Mouse (Mus musculus): Measurements from ENCODE around the gene Gm42906. TPM values are rescaled to one million over a fixed set of nuclear protein-coding genes. Genes with fewer than 3 reads are reported as not detected.

Gene Gm42906
- polyA plus RNA-seq, 1 experiment from 2014 or later, result not detected

DNA sequence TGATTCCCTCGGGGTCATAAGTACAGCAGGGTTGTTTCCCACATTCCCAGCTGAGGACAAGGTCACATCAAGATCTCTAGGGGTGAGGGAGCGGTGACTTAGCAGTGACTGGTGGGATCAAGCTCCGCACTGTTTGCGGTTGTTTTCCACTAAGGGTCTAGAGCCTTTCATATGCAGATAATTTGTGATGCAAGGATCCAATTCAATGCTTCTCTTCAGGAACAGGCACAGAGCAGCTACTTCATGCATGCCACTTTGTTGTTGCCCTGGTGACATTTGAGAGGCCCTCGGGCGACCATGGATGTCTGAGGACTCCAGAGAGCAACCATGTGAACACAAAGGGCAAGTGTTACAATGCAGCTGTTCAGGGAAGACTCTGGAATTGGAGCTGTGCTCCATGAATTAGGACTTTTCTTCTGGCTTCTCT lies 209.3 kb downstream of the Gm42906 start:
- Histone ChIP-seq H3K36me3 (ENCODE audit: control insufficient read depth, insufficient read depth, low read length) (no peaks in the 10 kb centered on the region), H3K4me1 (ENCODE audit: control insufficient read depth in 2 of 2, insufficient read depth in 2 of 2, low read length in 2 of 2) (no peaks in the 10 kb centered on the region), H3K27ac (replicated peaks in 1 of 2; ENCODE audit: control insufficient read depth in 1 of 2, insufficient read depth in 1 of 2, low read depth in 2 of 2, low read length in 2 of 2) (no peak overlapping the region), H3K4me3 (ENCODE audit: control insufficient read depth in 1 of 2, insufficient read depth in 1 of 2, low read depth in 1 of 2, low read length in 2 of 2) (no peak overlapping the region), H3K9ac (ENCODE audit: low read length) (no peak overlapping the region), H3K27me3 (ENCODE audit: control insufficient read depth, insufficient read depth, low read length) (no peaks in the 10 kb centered on the region), H3K4me2 (ENCODE audit: low read length) (no peak overlapping the region), H3K9me3 (ENCODE audit: control insufficient read depth, low read length) (no peaks in the 10 kb centered on the region)
- WGBS, result 49% methylated on average over 6 of the region's 6 CpGs
- no peak for ATAC-seq (ENCODE audit: insufficient number of reproducible peaks, insufficient read depth, low FRiP score, low read depth)

GRCm38 (mm10) chr5:151213097-151213496 lies 214.9 kb downstream of the Gm42906 start:
- Histone ChIP-seq H3K4me1 (ENCODE audit: control insufficient read depth in 2 of 2, insufficient read depth in 2 of 2, low read length in 2 of 2) (no peaks in the 10 kb centered on the region), H3K4me3 (ENCODE audit: control insufficient read depth in 1 of 2, insufficient read depth in 1 of 2, low read depth in 1 of 2, low read length in 2 of 2) (no peak overlapping the region), H3K36me3 (ENCODE audit: control insufficient read depth, insufficient read depth, low read length) (no peaks in the 10 kb centered on the region), H3K27me3 (ENCODE audit: control insufficient read depth, insufficient read depth, low read length) (no peaks in the 10 kb centered on the region), H3K9ac (ENCODE audit: low read length) (no peak overlapping the region), H3K9me3 (ENCODE audit: control insufficient read depth, low read length) (no peaks in the 10 kb centered on the region), H3K27ac (replicated peaks in 1 of 2; ENCODE audit: control insufficient read depth in 1 of 2, insufficient read depth in 1 of 2, low read depth in 2 of 2, low read length in 2 of 2) (no peak overlapping the region), H3K4me2 (ENCODE audit: low read length) (no peak overlapping the region)
- ATAC-seq (ENCODE audit: insufficient number of reproducible peaks, insufficient read depth, low FRiP score, low read depth), result no peak
- 77% methylated on average over 3 of the region's 3 CpGs for WGBS

GRCm38 (mm10) chr5:151210869-151211268 lies 217.1 kb downstream of the Gm42906 start:
- no peaks in the 10 kb centered on the region for H3K27me3 ChIP-seq (ENCODE audit: control insufficient read depth, insufficient read depth, low read length)
- H3K9ac ChIP-seq (ENCODE audit: low read length), result no peak overlapping the region
- no peak overlapping the region for H3K4me3 ChIP-seq (ENCODE audit: control insufficient read depth in 1 of 2, insufficient read depth in 1 of 2, low read depth in 1 of 2, low read length in 2 of 2)
- ATAC-seq (ENCODE audit: insufficient number of reproducible peaks, insufficient read depth, low FRiP score, low read depth), result no peak
- H3K4me1 ChIP-seq (ENCODE audit: control insufficient read depth in 2 of 2, insufficient read depth in 2 of 2, low read length in 2 of 2), result no peaks in the 10 kb centered on the region
- H3K27ac ChIP-seq (replicated peaks in 1 of 2; ENCODE audit: control insufficient read depth in 1 of 2, insufficient read depth in 1 of 2, low read depth in 2 of 2, low read length in 2 of 2), result no peak overlapping the region
- no peaks in the 10 kb centered on the region for H3K36me3 ChIP-seq (ENCODE audit: control insufficient read depth, insufficient read depth, low read length)
- H3K9me3 ChIP-seq (ENCODE audit: control insufficient read depth, low read length), result no peaks in the 10 kb centered on the region
- whole genome bisulfite sequencing, result 95% methylated on average over 1 of the region's 1 CpGs
- H3K4me2 ChIP-seq (ENCODE audit: low read length), result no peak overlapping the region

DNA sequence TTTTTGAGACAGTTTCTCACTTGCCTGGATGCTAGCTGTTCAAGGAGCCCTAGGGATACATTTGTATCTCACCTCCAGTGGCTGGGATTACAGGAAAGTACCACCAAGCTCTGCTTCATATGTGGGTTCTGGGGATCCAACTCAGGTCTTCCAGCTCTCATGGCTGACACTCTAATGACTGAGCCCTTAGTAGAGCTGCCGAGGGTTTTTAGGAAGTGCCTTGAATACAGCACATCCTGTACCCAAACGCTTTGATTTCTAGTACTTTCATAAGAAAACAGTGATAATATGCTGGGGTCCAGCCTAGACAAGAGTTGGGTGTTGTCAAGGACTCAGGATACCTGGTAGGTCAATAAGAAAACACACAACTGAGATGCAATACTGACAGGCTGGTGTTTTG lies 217.9 kb downstream of the Gm42906 start:
- Histone ChIP-seq H3K27ac (replicated peaks in 1 of 2; ENCODE audit: control insufficient read depth in 1 of 2, insufficient read depth in 1 of 2, low read depth in 2 of 2, low read length in 2 of 2) (no peak overlapping the region), H3K4me3 (ENCODE audit: control insufficient read depth in 1 of 2, insufficient read depth in 1 of 2, low read depth in 1 of 2, low read length in 2 of 2) (no peak overlapping the region), H3K4me1 (ENCODE audit: control insufficient read depth in 2 of 2, insufficient read depth in 2 of 2, low read length in 2 of 2) (no peaks in the 10 kb centered on the region), H3K9ac (ENCODE audit: low read length) (no peak overlapping the region), H3K4me2 (ENCODE audit: low read length) (no peak overlapping the region), H3K27me3 (ENCODE audit: control insufficient read depth, insufficient read depth, low read length) (no peaks in the 10 kb centered on the region), H3K36me3 (ENCODE audit: control insufficient read depth, insufficient read depth, low read length) (no peaks in the 10 kb centered on the region), H3K9me3 (ENCODE audit: control insufficient read depth, low read length) (no peaks in the 10 kb centered on the region)
- 63% methylated on average over 2 of the region's 2 CpGs for WGBS
- ATAC-seq (ENCODE audit: insufficient number of reproducible peaks, insufficient read depth, low FRiP score, low read depth), result no peak

- no peak overlapping the region for H3K4me2 ChIP-seq (ENCODE audit: low read length)
- H3K27ac ChIP-seq (replicated peaks in 1 of 2; ENCODE audit: control insufficient read depth in 1 of 2, insufficient read depth in 1 of 2, low read depth in 2 of 2, low read length in 2 of 2), result no peak overlapping the region
- 90% methylated on average over 4 of the region's 4 CpGs for WGBS
- H3K27me3 ChIP-seq (ENCODE audit: control insufficient read depth, insufficient read depth, low read length), result no peaks in the 10 kb centered on the region
- H3K4me3 ChIP-seq (ENCODE audit: control insufficient read depth in 1 of 2, insufficient read depth in 1 of 2, low read depth in 1 of 2, low read length in 2 of 2), result no peak overlapping the region
- H3K4me1 ChIP-seq (ENCODE audit: control insufficient read depth in 2 of 2, insufficient read depth in 2 of 2, low read length in 2 of 2), result peaks cover 2 to 8% of the 10 kb centered on the region in 2 experiments; a peak in 3 of 4 replicates
- no peak for ATAC-seq (ENCODE audit: insufficient number of reproducible peaks, insufficient read depth, low FRiP score, low read depth)
- no peaks in the 10 kb centered on the region for H3K9me3 ChIP-seq (ENCODE audit: control insufficient read depth, low read length)
- no peak overlapping the region for H3K9ac ChIP-seq (ENCODE audit: low read length)
- no peaks in the 10 kb centered on the region for H3K36me3 ChIP-seq (ENCODE audit: control insufficient read depth, insufficient read depth, low read length)
These were observed 222.9 kb downstream of the Gm42906 start for GRCm38 (mm10) chr5:151205017-151205416.

- no peak overlapping the region for H3K4me2 ChIP-seq (ENCODE audit: low read length)
- H3K27me3 ChIP-seq (ENCODE audit: control insufficient read depth, insufficient read depth, low read length), result no peaks in the 10 kb centered on the region
- H3K27ac ChIP-seq (replicated peaks in 1 of 2; ENCODE audit: control insufficient read depth in 1 of 2, insufficient read depth in 1 of 2, low read depth in 2 of 2, low read length in 2 of 2), result 0 out of 4 replicates have a peak overlapping the region, but pooled peaks of 1 of the 2 experiments have one; percentile 16
- WGBS, result 15% methylated on average over 5 of the region's 5 CpGs
- H3K36me3 ChIP-seq (ENCODE audit: control insufficient read depth, insufficient read depth, low read length), result no peaks in the 10 kb centered on the region
- H3K9ac ChIP-seq (ENCODE audit: low read length), result no peak overlapping the region
- peaks cover 4 to 12% of the 10 kb centered on the region in 2 experiments; a peak in 3 of 4 replicates for H3K4me1 ChIP-seq (ENCODE audit: control insufficient read depth in 2 of 2, insufficient read depth in 2 of 2, low read length in 2 of 2)
- no peak overlapping the region for H3K4me3 ChIP-seq (ENCODE audit: control insufficient read depth in 1 of 2, insufficient read depth in 1 of 2, low read depth in 1 of 2, low read length in 2 of 2)
- no peaks in the 10 kb centered on the region for H3K9me3 ChIP-seq (ENCODE audit: control insufficient read depth, low read length)
- no peak for ATAC-seq (ENCODE audit: insufficient number of reproducible peaks, insufficient read depth, low FRiP score, low read depth)
These were observed 225.0 kb downstream of the Gm42906 start for GRCm38 (mm10) chr5:151202925-151203324.

DNA sequence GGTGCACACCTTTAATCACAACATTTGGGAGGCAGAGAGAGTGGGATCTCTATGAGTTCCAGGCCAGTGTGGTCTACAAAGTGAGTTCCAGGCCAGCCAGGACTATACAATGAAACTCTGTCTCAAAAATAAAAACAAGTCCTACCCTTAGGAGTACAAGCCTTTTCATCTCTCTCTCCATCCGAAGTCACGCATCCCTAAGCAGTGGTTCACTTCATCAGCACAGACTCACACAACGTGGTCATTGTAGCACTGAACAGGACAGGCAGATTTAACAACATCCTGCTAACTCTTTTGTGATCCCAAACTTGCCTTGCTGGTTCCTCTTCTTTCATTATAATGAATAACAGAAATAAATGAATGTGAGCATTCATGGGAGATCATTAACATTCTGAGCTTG lies 226.7 kb downstream of the Gm42906 start:
- peaks cover 4 to 12% of the 10 kb centered on the region in 2 experiments; a peak in 3 of 4 replicates for H3K4me1 ChIP-seq (ENCODE audit: control insufficient read depth in 2 of 2, insufficient read depth in 2 of 2, low read length in 2 of 2)
- no peak overlapping the region for H3K4me2 ChIP-seq (ENCODE audit: low read length)
- no peaks in the 10 kb centered on the region for H3K9me3 ChIP-seq (ENCODE audit: control insufficient read depth, low read length)
- H3K27ac ChIP-seq (replicated peaks in 1 of 2; ENCODE audit: control insufficient read depth in 1 of 2, insufficient read depth in 1 of 2, low read depth in 2 of 2, low read length in 2 of 2), result no peak overlapping the region
- H3K9ac ChIP-seq (ENCODE audit: low read length), result no peak overlapping the region
- no peak overlapping the region for H3K4me3 ChIP-seq (ENCODE audit: control insufficient read depth in 1 of 2, insufficient read depth in 1 of 2, low read depth in 1 of 2, low read length in 2 of 2)
- ATAC-seq (ENCODE audit: insufficient number of reproducible peaks, insufficient read depth, low FRiP score, low read depth), result no peak
- 81% methylated on average over 3 of the region's 3 CpGs for whole genome bisulfite sequencing
- H3K36me3 ChIP-seq (ENCODE audit: control insufficient read depth, insufficient read depth, low read length), result no peaks in the 10 kb centered on the region
- H3K27me3 ChIP-seq (ENCODE audit: control insufficient read depth, insufficient read depth, low read length), result no peaks in the 10 kb centered on the region

DNA sequence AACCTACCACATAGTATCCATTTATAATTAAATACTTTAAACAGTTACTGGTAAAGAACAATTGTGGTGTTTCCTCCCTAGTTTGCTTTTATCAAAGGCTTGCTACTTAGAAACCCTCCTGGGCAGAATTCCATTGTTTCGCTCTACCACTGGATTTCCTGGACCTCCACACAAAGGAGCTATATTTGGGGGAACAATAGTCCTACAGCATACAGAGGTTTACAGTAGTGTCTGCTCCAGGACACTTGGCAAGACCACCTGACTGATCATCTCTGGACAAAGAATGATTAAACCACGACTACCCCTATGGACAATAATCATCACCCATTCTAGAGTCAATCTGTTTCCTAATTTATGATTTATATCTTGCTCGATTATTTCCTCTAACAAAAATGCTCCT lies 228.7 kb downstream of the Gm42906 start:
- H3K9me3 ChIP-seq (ENCODE audit: control insufficient read depth, low read length), result no peaks in the 10 kb centered on the region
- no peak overlapping the region for H3K4me3 ChIP-seq (ENCODE audit: control insufficient read depth in 1 of 2, insufficient read depth in 1 of 2, low read depth in 1 of 2, low read length in 2 of 2)
- ATAC-seq (ENCODE audit: insufficient number of reproducible peaks, insufficient read depth, low FRiP score, low read depth), result no peak
- H3K4me1 ChIP-seq (ENCODE audit: control insufficient read depth in 2 of 2, insufficient read depth in 2 of 2, low read length in 2 of 2), result peaks cover 4 to 12% of the 10 kb centered on the region in 2 experiments; a peak in 3 of 4 replicates
- H3K36me3 ChIP-seq (ENCODE audit: control insufficient read depth, insufficient read depth, low read length), result no peaks in the 10 kb centered on the region
- H3K9ac ChIP-seq (ENCODE audit: low read length), result no peak overlapping the region
- H3K27ac ChIP-seq (replicated peaks in 1 of 2; ENCODE audit: control insufficient read depth in 1 of 2, insufficient read depth in 1 of 2, low read depth in 2 of 2, low read length in 2 of 2), result no peak overlapping the region
- 56% methylated on average over 3 of the region's 3 CpGs for WGBS
- H3K27me3 ChIP-seq (ENCODE audit: control insufficient read depth, insufficient read depth, low read length), result no peaks in the 10 kb centered on the region
- H3K4me2 ChIP-seq (ENCODE audit: low read length), result no peak overlapping the region
